25 mouse cellular contexts compared by ENCODE assay signal in the genomic region with DNA sequence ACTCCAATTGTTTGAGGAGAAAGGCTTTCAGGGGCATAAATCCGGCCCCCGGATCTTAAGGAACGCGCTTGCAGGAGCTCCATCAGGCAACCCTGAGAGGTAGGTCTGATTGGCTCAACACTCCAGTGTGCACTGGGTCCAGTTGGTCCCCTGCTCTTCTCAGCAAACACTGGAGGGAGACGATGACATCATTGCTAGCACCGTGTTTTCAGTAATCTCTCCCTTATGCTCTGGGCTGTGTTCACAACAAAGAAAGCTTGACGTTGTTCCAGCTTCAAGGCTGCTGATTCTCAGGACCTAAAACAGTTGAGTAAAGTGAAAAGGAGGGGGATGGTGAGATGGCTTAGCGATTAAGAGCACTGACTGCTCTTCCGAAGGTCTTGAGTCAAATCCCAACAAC.
DNase-seq lines count a peak whose midpoint lies in the region; ATAC-seq and TF ChIP-seq lines count a peak whose summit lies in the region.
"Had no signal": no experiment of that assay in that cellular context is flagged by ENCODE, and none has a peak within 500 bp of the region (broad histone marks: within the 10 kb centered on the region; RNA-seq: fewer than 3 reads in every experiment).

No protein-coding gene starts in this region.

- TF ChIP-seq CTCF in forebrain, postnatal 0 days (IDR thresholded peaks at IDR 0.05; ENCODE audit: low read depth): no peak
- TF ChIP-seq CTCF in Patski (IDR thresholded peaks at IDR 0.05): no peak

- H3K4me1 ChIP-seq in forebrain, embryonic 12.5 days: no peaks in the 10 kb centered on the region
- no peaks in the 10 kb centered on the region for H3K4me1 ChIP-seq in forebrain, postnatal 0 days (ENCODE audit: insufficient read depth)
- peaks cover 3% of the 10 kb centered on the region; the same call in 1 of the 2 replicates for H3K4me1 ChIP-seq in forebrain, embryonic 13.5 days
- H3K4me1 ChIP-seq in forebrain, embryonic 16.5 days (replicated peaks; ENCODE audit: control insufficient read depth, insufficient read depth, low read length): no peaks in the 10 kb centered on the region
- H3K4me1 ChIP-seq: heart, embryonic 10.5 days; heart, embryonic 13.5 days had no signal

- H3K9ac ChIP-seq in forebrain, embryonic 12.5 days: no peak overlapping the region
- no peak overlapping the region for H3K9ac ChIP-seq in forebrain, postnatal 0 days
- H3K9ac ChIP-seq in forebrain, embryonic 13.5 days: no peak overlapping the region
- H3K9ac ChIP-seq in forebrain, embryonic 16.5 days (replicated peaks; ENCODE audit: low read depth, low read length): no peak overlapping the region
- H3K9ac ChIP-seq: heart, embryonic 13.5 days; hindbrain, embryonic 14.5 days had no signal

- no peak overlapping the region for H3K4me3 ChIP-seq in forebrain, embryonic 12.5 days (replicated peaks)
- H3K4me3 ChIP-seq in forebrain, postnatal 0 days (ENCODE audit: low read depth, low read length): no peak overlapping the region
- H3K4me3 ChIP-seq in forebrain, embryonic 13.5 days: no peak overlapping the region
- no peak overlapping the region for H3K4me3 ChIP-seq in forebrain, embryonic 16.5 days (replicated peaks; ENCODE audit: low read length)
- H3K4me3 ChIP-seq: heart, adult 2 months; heart, embryonic 10.5 days; heart, embryonic 13.5 days had no signal

- in situ Hi-C loops in Patski (cut with MboI; ENCODE audit: low pct_unique_long_range_greater_than_20kb): no loop called here

- H3K4me2 ChIP-seq in forebrain, embryonic 12.5 days: no peak overlapping the region
- H3K4me2 ChIP-seq in forebrain, postnatal 0 days (ENCODE audit: low read depth): no peak overlapping the region
- no peak overlapping the region for H3K4me2 ChIP-seq in forebrain, embryonic 13.5 days
- no peak overlapping the region for H3K4me2 ChIP-seq in forebrain, embryonic 16.5 days (ENCODE audit: low read length)
- H3K4me2 ChIP-seq: heart, embryonic 13.5 days; hindbrain, embryonic 14.5 days had no signal

- 55% methylated on average over 9 of the region's 9 CpGs for WGBS in forebrain, embryonic 12.5 days
- 45% methylated on average over 9 of the region's 9 CpGs for WGBS in forebrain, postnatal 0 days
- 54% methylated on average over 9 of the region's 9 CpGs for WGBS in forebrain, embryonic 13.5 days
- 42% methylated on average over 9 of the region's 9 CpGs for WGBS in forebrain, embryonic 16.5 days

- no peaks in the 10 kb centered on the region for H3K27me3 ChIP-seq in forebrain, embryonic 12.5 days
- no peaks in the 10 kb centered on the region for H3K27me3 ChIP-seq in forebrain, postnatal 0 days (ENCODE audit: insufficient read depth, low read length)
- H3K27me3 ChIP-seq in Patski: no peaks in the 10 kb centered on the region
- H3K27me3 ChIP-seq in forebrain, embryonic 13.5 days: no peaks in the 10 kb centered on the region
- no peaks in the 10 kb centered on the region for H3K27me3 ChIP-seq in forebrain, embryonic 16.5 days (replicated peaks; ENCODE audit: control insufficient read depth, insufficient read depth, low read length)
- H3K27me3 ChIP-seq: CH12.LX; heart, embryonic 13.5 days had no signal

- CTCF ChIA-PET in Patski (lab: Charles Lee): interaction anchor here (8.1 kb wide), 1 partner anchor 112 kb away, joined by 49 read pairs; no protein-coding TSS in a partner anchor

- no peaks in the 10 kb centered on the region for H3K9me3 ChIP-seq in forebrain, embryonic 12.5 days
- no peaks in the 10 kb centered on the region for H3K9me3 ChIP-seq in forebrain, postnatal 0 days (ENCODE audit: low read length)
- no peaks in the 10 kb centered on the region for H3K9me3 ChIP-seq in forebrain, embryonic 13.5 days (replicated peaks)
- H3K9me3 ChIP-seq in forebrain, embryonic 16.5 days (ENCODE audit: control insufficient read depth, low read length): no peaks in the 10 kb centered on the region
- H3K9me3 ChIP-seq: heart, embryonic 10.5 days; heart, embryonic 13.5 days had no signal

- no peak for DNase-seq in forebrain, postnatal 0 days
- no peak for DNase-seq in Patski (ENCODE audit: low read depth, low spot score)
- DNase-seq in lung, postnatal 25 days (ENCODE audit: low spot score): no peak
- no peak for DNase-seq in adrenal gland, postnatal 14 days
- DNase-seq: adrenal gland, adult 2 months; adrenal gland, postnatal 25 days; B cell, adult 2 months; cerebellum, adult 18-20 months; cerebellum, adult 9-10 months; cerebellum, postnatal 14 days; gastrocnemius, postnatal 36 days; heart, adult 2 months; heart, postnatal 14 days; heart, postnatal 4 days had no signal

- no peak overlapping the region for H3K27ac ChIP-seq in forebrain, embryonic 12.5 days
- H3K27ac ChIP-seq in forebrain, postnatal 0 days (ENCODE audit: low read depth, low read length): no peak overlapping the region
- H3K27ac ChIP-seq in forebrain, embryonic 13.5 days: no peak overlapping the region
- no peak overlapping the region for H3K27ac ChIP-seq in forebrain, embryonic 16.5 days (ENCODE audit: low read length)
- H3K27ac ChIP-seq: heart, adult 2 months; heart, embryonic 10.5 days; heart, embryonic 13.5 days; hindbrain, embryonic 14.5 days; hindbrain, postnatal 0 days had no signal

- ATAC-seq in forebrain, embryonic 12.5 days (ENCODE audit: low FRiP score): peak; percentile 60; the same call in 1 of the 2 replicates
- no peak for ATAC-seq in forebrain, postnatal 0 days
- peak; percentile 21 for ATAC-seq in Patski
- peak; percentile 77 for ATAC-seq in forebrain, embryonic 13.5 days
- peak; percentile 57; the same call in 1 of the 2 replicates for ATAC-seq in forebrain, embryonic 16.5 days
- ATAC-seq: hindbrain, postnatal 0 days; inflammation-experienced regulatory T-cells, adult 6 months; intestine, embryonic 16.5 days had no signal

- H3K36me3 ChIP-seq in forebrain, embryonic 12.5 days (replicated peaks): no peaks in the 10 kb centered on the region
- no peaks in the 10 kb centered on the region for H3K36me3 ChIP-seq in forebrain, postnatal 0 days (ENCODE audit: insufficient read depth)
- H3K36me3 ChIP-seq in forebrain, embryonic 13.5 days (ENCODE audit: poor library complexity, severe bottlenecking): no peaks in the 10 kb centered on the region
- no peaks in the 10 kb centered on the region for H3K36me3 ChIP-seq in forebrain, embryonic 16.5 days (ENCODE audit: control insufficient read depth, insufficient read depth)
- H3K36me3 ChIP-seq: G1E; heart, embryonic 10.5 days; heart, embryonic 13.5 days had no signal

- POLR2A ChIA-PET in Patski (lab: Charles Lee): no interaction called here
